Mouse (Mus musculus): Measurements from ENCODE around the gene Gfap.

- no peak for TF ChIP-seq CTCF (IDR thresholded peaks at IDR 0.05; ENCODE audit: low read depth, low read length)
- no peak for TF ChIP-seq POLR2A (IDR thresholded peaks at IDR 0.05; ENCODE audit: borderline replicate concordance, low read depth, low read length)
Measured at GRCm38 (mm10) chr11:102874801-102875334, 25.8 kb downstream of the Gfap start.
